Mouse (Mus musculus) embryonic facial prominence, embryonic 11.5 days (tissue): ENCODE measurements at regions not wholly inside any gene's neighbourhood (a gene's known extent, or its start where the extent isn't known, plus 50 kb on each side); places are given as distances from the start of the nearest gene placed in this dataset.

Source experiments
- ATAC-seq: fragments of 200-750 bp; cut with Nextera tagmentation; replicated peaks from 2 replicates; pipeline ENCODE4 v1.8.0; 2017; ENCODE audit warnings: low read depth; ENCODE audit not compliant: insufficient number of reproducible peaks, low FRiP score, low TSS enrichment
- DNase-seq: peaks from one replicate; pipeline ENCODE4 v3.0.0-alpha.2; 2015; ENCODE audit warnings: low spot score
- H3K27ac ChIP-seq: fragments of 300-500 bp; sonication (generic); replicated peaks from 2 replicates; pipeline ENCODE4 v1.5.1; 2014; ENCODE audit warnings: mild to moderate bottlenecking, low read depth, low read length, control low read depth
- H3K27me3 ChIP-seq: fragments of 300-500 bp; sonication (generic); 2 replicates; pipeline ENCODE4 v1.6.1; 2014; ENCODE audit warnings: mild to moderate bottlenecking, low read length, moderate library complexity, mixed read lengths; ENCODE audit not compliant: control insufficient read depth, insufficient read depth
- H3K36me3 ChIP-seq: fragments of 300-500 bp; sonication (generic); replicated peaks from 2 replicates; pipeline ENCODE4 v1.6.1; 2014; ENCODE audit warnings: low read depth, mild to moderate bottlenecking, low read length, moderate library complexity, mixed read lengths; ENCODE audit not compliant: control insufficient read depth, insufficient read depth
- H3K4me1 ChIP-seq: fragments of 300-500 bp; sonication (generic); 2 replicates; pipeline ENCODE4 v1.6.1; 2014; ENCODE audit warnings: low read length, mixed read lengths; ENCODE audit not compliant: control insufficient read depth, insufficient read depth
- H3K4me2 ChIP-seq: fragments of 300-500 bp; sonication (generic); 2 replicates; pipeline ENCODE4 v1.6.1; 2014; ENCODE audit warnings: low read depth, mild to moderate bottlenecking, control low read depth, low read length, moderate library complexity
- H3K4me3 ChIP-seq: fragments of 300-500 bp; sonication (generic); 2 replicates; pipeline ENCODE4 v1.5.1; 2014; ENCODE audit warnings: low read depth, low read length, control low read depth
- H3K9ac ChIP-seq: fragments of 300-500 bp; sonication (generic); replicated peaks from 2 replicates; pipeline ENCODE4 v1.6.1; 2014; ENCODE audit warnings: mild to moderate bottlenecking, control low read depth, low read length
- H3K9me3 ChIP-seq: fragments of 300-500 bp; sonication (generic); replicated peaks from 2 replicates; pipeline ENCODE4 v1.6.1; 2016; ENCODE audit warnings: mild to moderate bottlenecking, low read length, inconsistent platforms, mixed read lengths; ENCODE audit not compliant: control insufficient read depth
- WGBS: fragments of 180-500 bp; shearing (Covaris S2); extraction: QIAGEN DNeasy Blood & Tissue Kit; methylation state at CpG from one replicate; pipeline ENCODE4 v1.1.7; 2014; 5-methylcytosine and 5-hydroxymethylcytosine counted together

DNA sequence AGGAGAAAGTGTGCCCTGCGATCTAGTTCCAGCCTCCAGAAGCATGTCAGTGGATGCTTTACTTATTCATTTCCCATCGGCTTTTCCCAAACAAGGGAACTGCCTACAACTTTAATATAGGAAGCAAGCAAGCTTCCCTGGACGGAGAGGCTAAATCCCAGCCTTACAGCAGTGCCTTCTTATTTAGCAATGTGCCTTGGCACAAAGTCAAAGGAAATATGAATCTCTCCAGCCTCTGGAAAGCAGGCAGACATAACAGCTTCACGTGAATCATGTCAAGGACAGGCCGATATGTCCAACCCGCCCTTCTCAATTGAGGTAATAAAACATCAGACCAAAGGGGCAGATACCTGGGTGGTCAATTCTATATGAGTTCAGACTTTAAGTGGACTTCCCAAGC lies 755.9 kb downstream of the Diaph3 start:
- H3K27ac ChIP-seq = no peak overlapping the region
- H3K4me1 ChIP-seq = no peaks in the 10 kb centered on the region
- DNase-seq = no peak
- 83% methylated on average over 6 of the region's 6 CpGs for WGBS
- H3K4me3 ChIP-seq = no peak overlapping the region
- no peak for ATAC-seq
- H3K27me3 ChIP-seq = no peaks in the 10 kb centered on the region
- no peak overlapping the region for H3K9ac ChIP-seq
- H3K36me3 ChIP-seq = no peaks in the 10 kb centered on the region
- H3K4me2 ChIP-seq = no peak overlapping the region
- H3K9me3 ChIP-seq = no peaks in the 10 kb centered on the region

DNA sequence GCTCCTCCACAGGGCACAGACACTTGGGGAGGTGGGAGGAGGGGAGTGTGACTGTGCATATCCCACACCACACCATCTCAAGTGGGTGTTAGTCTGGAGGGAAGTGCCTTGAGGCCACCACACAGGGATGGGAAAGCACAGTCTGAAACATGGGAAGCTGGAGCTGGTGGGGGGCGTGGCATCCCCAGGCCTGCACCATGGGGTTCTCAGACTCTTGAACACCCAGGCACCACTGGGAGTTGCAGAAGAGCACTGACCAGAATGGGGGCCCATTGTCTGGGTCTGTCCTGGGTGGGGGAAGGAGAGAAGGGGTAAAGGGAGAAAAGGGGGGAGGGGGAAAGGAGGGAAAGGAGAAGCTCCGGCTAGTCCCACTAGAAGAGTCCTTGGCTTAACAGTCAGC lies 776.0 kb downstream of the Diaph3 start:
- ATAC-seq = peak; percentile 56
- WGBS = 66% methylated on average over 2 of the region's 2 CpGs

DNA sequence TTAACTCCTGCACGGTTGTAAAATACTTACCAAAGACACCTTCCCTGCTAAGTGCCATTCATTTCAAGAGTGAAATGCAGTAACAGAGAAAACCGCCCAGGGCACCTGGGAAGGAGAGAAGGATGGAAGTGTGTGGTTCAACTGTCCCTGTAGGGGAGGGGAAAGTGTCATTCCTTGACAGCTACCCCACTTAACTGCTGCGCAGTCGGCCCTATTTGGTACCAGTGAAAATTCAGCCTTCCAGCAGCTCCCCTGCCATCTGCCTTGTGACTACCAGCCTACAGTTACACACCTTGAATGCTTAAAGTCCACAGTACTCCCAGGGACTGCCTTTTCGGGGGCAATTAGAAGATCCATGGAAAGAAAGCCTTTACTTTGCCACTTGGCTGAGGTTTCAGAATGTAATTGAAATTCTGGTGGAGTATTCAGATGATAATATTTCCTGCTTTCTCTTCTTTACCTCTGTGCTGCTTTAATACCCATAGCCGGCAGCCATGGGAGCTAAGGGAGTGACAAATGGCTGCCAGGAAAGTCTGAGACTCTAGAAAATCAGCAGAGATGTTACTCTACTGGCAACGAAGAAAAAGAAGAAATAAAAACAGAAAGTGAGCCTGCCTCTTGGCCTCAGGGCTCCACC lies 780.5 kb downstream of the Diaph3 start:
- Histone ChIP-seq H3K36me3 (no peaks in the 10 kb centered on the region), H3K9me3 (no peaks in the 10 kb centered on the region), H3K27ac (no peak overlapping the region), H3K4me3 (no peak overlapping the region), H3K9ac (no peak overlapping the region), H3K4me1 (no peaks in the 10 kb centered on the region), H3K27me3 (no peaks in the 10 kb centered on the region), H3K4me2 (no peak overlapping the region)
- ATAC-seq (no peak), DNase-seq (peak; percentile 12)
- 41% methylated on average over 7 of the region's 7 CpGs for WGBS

More for the DNA sequence above, 776.0 kb downstream of the Diaph3 start:
- no peak overlapping the region for H3K27ac ChIP-seq
- no peaks in the 10 kb centered on the region for H3K36me3 ChIP-seq
- H3K9ac ChIP-seq = no peak overlapping the region
- H3K4me1 ChIP-seq = no peaks in the 10 kb centered on the region
- H3K4me3 ChIP-seq = no peak overlapping the region
- H3K4me2 ChIP-seq = no peak overlapping the region
- no peaks in the 10 kb centered on the region for H3K9me3 ChIP-seq
- no peak for DNase-seq
- no peaks in the 10 kb centered on the region for H3K27me3 ChIP-seq

DNA sequence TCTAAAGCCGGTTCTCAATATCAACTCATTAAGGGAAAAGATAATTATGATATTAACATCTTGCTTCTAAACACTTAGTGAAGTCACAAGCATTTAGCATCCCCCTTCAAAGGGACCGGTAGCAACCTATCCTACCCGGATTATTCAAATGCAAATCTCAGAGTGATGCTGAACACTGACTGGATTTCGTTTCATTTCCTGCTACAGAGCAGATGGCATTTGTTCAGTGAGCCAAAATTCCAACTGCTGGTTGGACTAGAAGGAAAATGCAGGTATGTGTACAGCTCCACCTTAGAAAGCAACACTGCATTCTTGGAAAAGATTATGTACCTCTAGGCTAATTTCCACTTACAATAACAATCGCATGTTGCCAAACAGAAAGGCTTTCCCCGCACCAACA lies 782.5 kb downstream of the Diaph3 start:
- no peak for ATAC-seq
- 75% methylated on average over 6 of the region's 6 CpGs for WGBS
- no peaks in the 10 kb centered on the region for H3K36me3 ChIP-seq
- H3K4me2 ChIP-seq = no peak overlapping the region
- no peak overlapping the region for H3K4me3 ChIP-seq
- no peaks in the 10 kb centered on the region for H3K27me3 ChIP-seq
- no peak overlapping the region for H3K27ac ChIP-seq
- H3K9me3 ChIP-seq = no peaks in the 10 kb centered on the region
- no peaks in the 10 kb centered on the region for H3K4me1 ChIP-seq
- no peak overlapping the region for H3K9ac ChIP-seq
- no peak for DNase-seq

DNA sequence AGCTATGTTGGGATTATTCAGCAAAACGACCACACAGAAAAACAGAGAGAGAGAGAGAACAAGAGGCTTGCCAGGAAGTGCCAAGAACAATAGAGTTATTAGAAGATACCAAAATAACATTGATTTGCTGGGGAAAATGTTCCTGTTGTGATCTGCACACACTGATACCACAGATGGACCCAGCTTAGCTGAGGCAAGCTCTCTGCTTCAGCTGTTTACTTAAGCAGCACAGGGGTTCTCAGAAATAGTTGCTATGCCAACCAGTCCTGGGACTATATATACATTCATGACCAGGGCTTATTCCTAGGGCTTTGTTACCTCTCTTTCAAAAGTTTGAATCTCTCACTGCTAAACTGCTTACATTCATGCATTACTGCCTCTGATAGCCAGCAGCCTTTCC lies 790.5 kb downstream of the Diaph3 start:
- no peak overlapping the region for H3K27ac ChIP-seq
- ATAC-seq (no peak), DNase-seq (no peak)
- WGBS = 48% methylated on average over 1 of the region's 1 CpGs
- H3K9me3 ChIP-seq = no peaks in the 10 kb centered on the region
- H3K4me3 ChIP-seq = no peak overlapping the region
- H3K27me3 ChIP-seq = no peaks in the 10 kb centered on the region
- H3K36me3 ChIP-seq = no peaks in the 10 kb centered on the region
- no peak overlapping the region for H3K9ac ChIP-seq
- H3K4me1 ChIP-seq = no peaks in the 10 kb centered on the region
- H3K4me2 ChIP-seq = no peak overlapping the region

DNA sequence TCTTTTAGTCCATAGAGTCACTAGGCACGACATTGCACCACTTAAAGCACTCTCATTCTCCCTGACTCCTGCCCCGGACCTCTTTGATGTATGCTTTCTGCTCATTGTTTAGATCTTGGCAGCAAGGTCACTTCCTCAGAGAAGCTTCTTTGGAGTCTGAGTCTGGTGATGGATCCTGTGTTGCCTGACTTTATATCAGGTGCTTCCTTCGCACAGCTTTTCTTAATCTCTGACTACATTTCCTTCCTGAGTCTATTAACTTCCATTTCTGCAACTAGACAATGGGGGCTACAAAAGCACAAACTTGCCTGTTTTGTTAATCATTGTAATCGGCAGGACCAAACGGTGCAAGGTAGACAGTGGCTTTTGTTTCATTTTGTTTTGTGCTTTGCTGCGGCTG lies 802.0 kb downstream of the Diaph3 start:
- DNase-seq (no peak), ATAC-seq (no peak)
- Histone ChIP-seq H3K9me3 (no peaks in the 10 kb centered on the region), H3K4me1 (no peaks in the 10 kb centered on the region), H3K27ac (no peak overlapping the region), H3K4me3 (no peak overlapping the region), H3K9ac (no peak overlapping the region), H3K27me3 (no peaks in the 10 kb centered on the region), H3K36me3 (no peaks in the 10 kb centered on the region), H3K4me2 (no peak overlapping the region)
- WGBS = 80% methylated on average over 6 of the region's 6 CpGs

DNA sequence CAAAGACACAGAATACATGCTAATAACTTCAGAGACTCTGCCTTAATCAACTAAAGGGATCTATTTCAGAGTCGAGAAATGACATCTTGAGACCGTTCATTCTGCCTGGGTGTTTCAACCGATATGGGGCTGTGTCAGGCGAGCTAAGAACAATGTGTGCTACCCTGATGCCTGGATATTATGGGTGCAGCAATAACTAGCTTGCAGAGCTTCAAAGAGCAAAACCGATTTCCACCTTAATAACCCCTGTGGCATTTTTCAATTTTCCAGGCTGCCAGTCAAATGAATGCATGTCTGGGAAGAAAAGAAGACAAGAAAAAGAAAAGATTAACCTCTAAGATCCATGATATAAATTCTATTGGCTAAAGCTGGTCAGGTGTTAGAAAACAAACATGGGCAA lies 804.0 kb downstream of the Diaph3 start:
- no peaks in the 10 kb centered on the region for H3K9me3 ChIP-seq
- H3K9ac ChIP-seq = no peak overlapping the region
- DNase-seq = no peak
- ATAC-seq = no peak
- no peaks in the 10 kb centered on the region for H3K27me3 ChIP-seq
- H3K36me3 ChIP-seq = no peaks in the 10 kb centered on the region
- 72% methylated on average over 5 of the region's 5 CpGs for WGBS
- no peak overlapping the region for H3K27ac ChIP-seq
- no peak overlapping the region for H3K4me2 ChIP-seq
- no peak overlapping the region for H3K4me3 ChIP-seq
- no peaks in the 10 kb centered on the region for H3K4me1 ChIP-seq

DNA sequence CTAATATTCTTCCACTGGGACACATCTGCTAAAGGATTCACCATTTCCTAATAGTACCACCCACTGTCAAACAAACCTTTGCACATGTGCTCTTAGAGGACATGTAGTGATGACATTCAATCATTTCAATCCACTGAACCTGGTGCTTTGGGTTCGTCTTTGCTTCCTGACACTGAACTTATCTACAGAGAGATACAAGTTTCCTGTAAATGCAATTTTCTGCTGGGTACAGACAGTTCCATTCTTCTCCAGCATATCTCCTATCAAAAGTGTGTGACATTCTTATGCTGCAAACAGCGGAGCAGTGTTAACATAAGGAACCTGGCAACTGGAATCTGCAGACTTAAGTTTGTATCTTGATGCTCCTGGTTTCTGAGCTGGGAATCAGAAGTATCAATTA lies 805.8 kb downstream of the Diaph3 start:
- Histone ChIP-seq H3K27me3 (no peaks in the 10 kb centered on the region), H3K4me1 (no peaks in the 10 kb centered on the region), H3K9me3 (no peaks in the 10 kb centered on the region), H3K36me3 (no peaks in the 10 kb centered on the region), H3K9ac (no peak overlapping the region), H3K4me3 (no peak overlapping the region), H3K27ac (no peak overlapping the region), H3K4me2 (no peak overlapping the region)
- no peak for ATAC-seq
- DNase-seq = no peak
- 88% methylated on average over 2 of the region's 2 CpGs for WGBS
